Mouse (Mus musculus) bone marrow macrophage, adult 2 months (primary cell): ENCODE data around the gene Sh2d1b2.

Source experiments
- CTCF ChIP-seq: IDR thresholded peaks from 2 replicates; pipeline ENCODE4 v1.5.1; 2012; ENCODE audit warnings: low read depth, mild to moderate bottlenecking, low read length, moderate library complexity
- POLR2A ChIP-seq: IDR thresholded peaks from 2 replicates; pipeline ENCODE4 v1.6.1; 2012; ENCODE audit warnings: mild to moderate bottlenecking, low read depth, low read length, borderline replicate concordance

DNA sequence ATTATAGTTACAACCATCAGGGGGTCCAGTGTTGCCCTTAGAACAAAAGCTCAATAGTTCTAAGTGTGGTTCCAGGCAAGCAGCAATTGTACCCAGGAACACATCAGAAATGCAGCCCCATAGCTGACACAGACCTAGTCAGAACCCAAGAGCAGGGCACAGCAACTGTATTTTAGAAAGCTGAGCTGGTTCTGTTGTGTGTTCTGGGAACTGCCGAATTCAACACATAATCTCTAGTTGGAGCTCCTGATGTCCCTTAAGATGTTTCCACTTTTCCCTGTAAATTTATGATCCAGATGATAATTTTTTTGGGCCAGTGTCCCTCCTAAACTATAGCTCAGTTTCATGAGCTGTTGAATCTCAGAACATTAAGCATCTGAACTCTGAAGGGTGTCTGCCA lies 40.6 kb upstream of the Sh2d1b2 start:
- no peak for TF ChIP-seq POLR2A
- no peak for TF ChIP-seq CTCF
